Mouse (Mus musculus) liver, embryonic 13.5 days (tissue): ENCODE measurements around the gene Tns2. TPM values are rescaled to one million over a fixed set of nuclear protein-coding genes. Genes with fewer than 3 reads are reported as not detected.
"Not testable (repeated sequence)": the region's sequence is repeated elsewhere in the genome, so short reads cannot be mapped to it uniquely, and the experiment has no call there.

Experiments used
- ATAC-seq: fragments of 200-750 bp; cut with Nextera tagmentation; 2 replicates; pipeline ENCODE4 v1.8.0; 2017; ENCODE audit warnings: low read depth, mild to moderate bottlenecking, moderate number of reproducible peaks, moderate library complexity
- DNase-seq: peaks from one replicate; pipeline ENCODE4 v3.0.0; 2022
- H3K27ac ChIP-seq: fragments of 300-500 bp; sonication (generic); 2 replicates; pipeline ENCODE4 v1.5.1; 2015; ENCODE audit warnings: moderate library complexity, mild to moderate bottlenecking, inconsistent platforms
- H3K27me3 ChIP-seq: fragments of 300-500 bp; sonication (generic); 2 replicates; pipeline ENCODE4 v1.6.1; 2015; ENCODE audit warnings: mild to moderate bottlenecking, inconsistent platforms
- H3K36me3 ChIP-seq: fragments of 300-500 bp; sonication (generic); 2 replicates; pipeline ENCODE4 v1.6.1; 2015; ENCODE audit warnings: mild to moderate bottlenecking, inconsistent platforms
- H3K4me1 ChIP-seq: fragments of 300-500 bp; sonication (generic); replicated peaks from 2 replicates; pipeline ENCODE4 v1.6.1; 2015; ENCODE audit warnings: inconsistent platforms
- H3K4me2 ChIP-seq: fragments of 300-500 bp; sonication (generic); 2 replicates; pipeline ENCODE4 v1.6.1; 2015; ENCODE audit warnings: inconsistent platforms, mild to moderate bottlenecking, moderate library complexity
- H3K4me3 ChIP-seq: fragments of 300-500 bp; sonication (generic); replicated peaks from 2 replicates; pipeline ENCODE4 v1.5.1; 2015; ENCODE audit warnings: mild to moderate bottlenecking, inconsistent platforms
- H3K9ac ChIP-seq: fragments of 300-500 bp; sonication (generic); 2 replicates; pipeline ENCODE4 v1.6.1; 2015; ENCODE audit warnings: mild to moderate bottlenecking, inconsistent platforms
- H3K9me3 ChIP-seq: fragments of 300-500 bp; sonication (generic); replicated peaks from 2 replicates; pipeline ENCODE4 v1.6.1; 2016; ENCODE audit warnings: inconsistent platforms
- WGBS: fragments of 180-500 bp; shearing (Covaris S2); methylation state at CpG from one replicate; pipeline ENCODE4 v1.1.7; 2015; ENCODE audit not compliant: insufficient replicate concordance; 5-methylcytosine and 5-hydroxymethylcytosine counted together
- polyA plus RNA-seq: library from polyadenylated mRNA; unstranded; fragments of >200 nt; fragmentation: Nextera tagmentation; extraction: Ambion mirVana; gene quantifications from 2 replicates; pipeline ENCODE4 v1.2.1, GENCODE M21; 2015

Tns2 gene
- polyA plus RNA-seq, 1 experiment from 2014 or later = 5.0 TPM

- peaks cover 71% of the 10 kb centered on the region for H3K4me1 ChIP-seq
- 2% methylated on average over 11 of the region's 11 CpGs for WGBS
Measured at GRCm38 (mm10) chr15:102074876-102075585, 25.2 kb upstream of the Tns2 start.

DNA sequence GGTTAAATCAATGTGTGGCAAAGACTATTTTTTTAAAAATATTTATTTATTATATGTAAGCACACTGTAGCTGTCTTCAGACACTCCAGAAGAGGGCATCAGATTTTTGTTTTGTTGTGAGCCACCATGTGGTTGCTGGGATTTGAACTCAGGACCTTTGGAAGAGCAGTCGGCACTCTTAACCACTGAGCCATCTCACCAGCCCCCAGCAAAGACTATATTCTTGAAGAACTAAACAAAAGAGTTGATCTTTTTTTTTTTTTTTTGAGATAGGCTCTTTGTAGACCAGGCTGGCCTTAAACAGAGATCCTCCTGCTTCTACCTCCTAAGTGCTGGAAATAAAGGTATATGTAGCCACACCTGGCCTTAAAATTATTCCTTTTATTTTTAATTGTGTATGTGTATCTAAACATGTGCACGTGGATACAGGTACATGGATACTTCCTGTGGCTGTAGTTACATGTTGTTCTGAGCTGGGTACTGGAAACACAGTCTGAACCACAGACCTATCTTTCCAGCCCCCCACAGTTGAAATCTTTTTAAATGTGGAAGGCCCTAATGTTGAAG is 23.0 kb upstream of the Tns2 start:
- Histone ChIP-seq H3K36me3 (peaks cover 25% of the 10 kb centered on the region), H3K4me3 (no peak overlapping the region), H3K9me3 (no peaks in the 10 kb centered on the region), H3K4me1 (peaks cover 69% of the 10 kb centered on the region), H3K27me3 (no peaks in the 10 kb centered on the region), H3K4me2 (peak overlapping the region; percentile 51), H3K27ac (no peak overlapping the region), H3K9ac (peak overlapping the region; percentile 6; the same call in 1 of the 2 replicates)
- 53% methylated on average over 2 of the region's 2 CpGs for WGBS
- ATAC-seq (no peak), DNase-seq (no peak)

More at GRCm38 (mm10) chr15:102074876-102075585, 25.2 kb upstream of the Tns2 start:
- peak overlapping the region; percentile 90 for H3K27ac ChIP-seq
- ATAC-seq (no peak), DNase-seq (no peak)
- peak overlapping the region; percentile 96 for H3K4me3 ChIP-seq
- no peaks in the 10 kb centered on the region for H3K9me3 ChIP-seq
- peaks cover 5% of the 10 kb centered on the region for H3K36me3 ChIP-seq
- H3K27me3 ChIP-seq = no peaks in the 10 kb centered on the region
- H3K4me2 ChIP-seq = peak overlapping the region; percentile 94
- peak overlapping the region; percentile 98 for H3K9ac ChIP-seq

GRCm38 (mm10) chr15:102079221-102079620 is 21.0 kb upstream of the Tns2 start:
- Histone ChIP-seq H3K4me3 (no peak overlapping the region), H3K27me3 (no peaks in the 10 kb centered on the region), H3K27ac (no peak overlapping the region), H3K9me3 (no peaks in the 10 kb centered on the region), H3K4me1 (peaks cover 65% of the 10 kb centered on the region), H3K9ac (no peak overlapping the region), H3K36me3 (peaks cover 45% of the 10 kb centered on the region), H3K4me2 (no peak overlapping the region)
- no peak for ATAC-seq
- WGBS = 68% methylated on average over 4 of the region's 4 CpGs
- DNase-seq = no peak

- H3K4me3 ChIP-seq, H3K9me3 ChIP-seq, H3K27me3 ChIP-seq, H3K9ac ChIP-seq, H3K4me2 ChIP-seq, DNase-seq, H3K27ac ChIP-seq, ATAC-seq: not testable (repeated sequence)
- WGBS = 67% methylated on average over 8 of the region's 8 CpGs
- H3K4me1 ChIP-seq = peaks cover 59% of the 10 kb centered on the region
- H3K36me3 ChIP-seq = peaks cover 52% of the 10 kb centered on the region
Measured at GRCm38 (mm10) chr15:102079924-102080323, 20.3 kb upstream of the Tns2 start.

- no peak overlapping the region for H3K27ac ChIP-seq
- no peak overlapping the region for H3K4me3 ChIP-seq
- DNase-seq (no peak), ATAC-seq (no peak)
- H3K9me3 ChIP-seq = no peaks in the 10 kb centered on the region
- no peak overlapping the region for H3K9ac ChIP-seq
- H3K36me3 ChIP-seq = peaks cover 56% of the 10 kb centered on the region
- WGBS = 57% methylated on average over 2 of the region's 2 CpGs
- H3K4me1 ChIP-seq = peaks cover 54% of the 10 kb centered on the region
- H3K27me3 ChIP-seq = no peaks in the 10 kb centered on the region
- no peak overlapping the region for H3K4me2 ChIP-seq
Measured at GRCm38 (mm10) chr15:102080429-102080828, 19.8 kb upstream of the Tns2 start.

- Histone ChIP-seq H3K27ac (no peak overlapping the region), H3K4me3 (no peak overlapping the region), H3K9ac (no peak overlapping the region), H3K36me3 (peaks cover 72% of the 10 kb centered on the region), H3K4me1 (peaks cover 38% of the 10 kb centered on the region), H3K27me3 (no peaks in the 10 kb centered on the region), H3K9me3 (no peaks in the 10 kb centered on the region), H3K4me2 (no peak overlapping the region)
- ATAC-seq = no peak
- DNase-seq = no peak
- WGBS = 83% methylated on average over 4 of the region's 4 CpGs
Measured at GRCm38 (mm10) chr15:102082148-102082547, 18.1 kb upstream of the Tns2 start.

- no peaks in the 10 kb centered on the region for H3K27me3 ChIP-seq
- DNase-seq = no peak
- H3K4me3 ChIP-seq = no peak overlapping the region
- peaks cover 81% of the 10 kb centered on the region for H3K36me3 ChIP-seq
- H3K4me1 ChIP-seq = peaks cover 30% of the 10 kb centered on the region
- H3K4me2 ChIP-seq = no peak overlapping the region
- no peak overlapping the region for H3K27ac ChIP-seq
- WGBS = 75% methylated on average over 4 of the region's 4 CpGs
- no peaks in the 10 kb centered on the region for H3K9me3 ChIP-seq
- H3K9ac ChIP-seq = no peak overlapping the region
- ATAC-seq = no peak
Measured at GRCm38 (mm10) chr15:102083028-102083427, 17.2 kb upstream of the Tns2 start.

GRCm38 (mm10) chr15:102089914-102090585 is 10.2 kb upstream of the Tns2 start:
- Histone ChIP-seq H3K36me3 (peaks cover 99% of the 10 kb centered on the region), H3K4me1 (peaks cover 8% of the 10 kb centered on the region; the same call in 1 of the 2 replicates), H3K9me3 (no peaks in the 10 kb centered on the region), H3K4me3 (no peak overlapping the region), H3K9ac (no peak overlapping the region), H3K27me3 (no peaks in the 10 kb centered on the region), H3K4me2 (no peak overlapping the region), H3K27ac (no peak overlapping the region)
- DNase-seq (no peak), ATAC-seq (peak; percentile 45; the same call in 1 of the 2 replicates)
- WGBS = 76% methylated on average over 12 of the region's 12 CpGs

DNA sequence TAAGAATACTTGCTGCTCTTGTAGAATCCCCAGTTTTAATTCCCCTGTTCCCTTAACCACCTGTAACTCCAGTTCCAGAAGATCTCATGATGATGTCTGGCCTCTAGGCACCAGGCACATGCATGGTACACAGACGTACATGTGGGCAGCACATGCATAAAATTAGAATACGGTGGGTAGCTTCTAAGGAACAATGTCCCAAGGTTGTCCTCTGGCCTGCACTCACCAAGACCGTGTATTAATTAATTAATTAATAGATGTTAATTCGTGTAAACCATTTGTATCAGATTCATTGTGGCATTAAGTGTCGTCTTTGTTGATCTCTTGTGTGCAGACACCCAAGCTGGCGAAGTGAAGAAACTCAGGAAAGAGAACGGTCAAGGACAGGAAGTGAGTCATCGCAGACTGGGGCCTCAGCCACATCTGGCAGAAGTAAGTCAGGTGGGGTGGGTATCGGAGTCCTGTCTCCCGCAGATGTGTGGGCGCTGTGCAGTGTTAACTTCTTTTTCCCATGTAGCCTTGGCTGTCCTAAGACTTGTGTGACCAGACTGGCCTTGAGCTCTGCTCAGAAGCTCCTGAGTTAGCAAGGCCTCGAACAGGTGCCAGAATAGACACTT is 9.0 kb upstream of the Tns2 start:
- ATAC-seq = no peak
- Histone ChIP-seq H3K4me3 (no peak overlapping the region), H3K27me3 (no peaks in the 10 kb centered on the region), H3K9ac (no peak overlapping the region), H3K36me3 (peaks cover 99% of the 10 kb centered on the region), H3K9me3 (no peaks in the 10 kb centered on the region), H3K4me2 (no peak overlapping the region), H3K27ac (no peak overlapping the region), H3K4me1 (peaks cover 12% of the 10 kb centered on the region)
- 61% methylated on average over 12 of the region's 12 CpGs for WGBS
- no peak for DNase-seq

DNA sequence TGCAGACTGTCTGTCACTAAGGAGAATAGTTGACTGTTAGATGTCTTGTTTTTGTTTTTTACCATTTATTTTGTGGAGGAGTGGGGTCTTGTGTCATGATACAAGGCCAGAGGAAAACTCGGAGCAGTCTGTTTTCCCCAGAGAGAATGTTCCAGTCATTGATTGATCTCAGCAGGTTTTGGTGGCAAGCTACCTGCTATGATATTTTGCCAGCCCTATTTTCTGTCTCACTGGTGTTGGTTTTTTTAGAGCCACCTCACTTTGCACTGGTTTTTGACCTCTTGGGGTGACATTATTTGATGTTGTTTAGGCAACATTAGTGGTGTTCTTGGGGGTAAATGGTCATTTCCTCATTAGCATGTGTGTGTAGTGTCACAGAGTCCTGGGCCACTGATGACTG is 8.5 kb upstream of the Tns2 start:
- no peak overlapping the region for H3K4me2 ChIP-seq
- no peak overlapping the region for H3K27ac ChIP-seq
- no peaks in the 10 kb centered on the region for H3K9me3 ChIP-seq
- DNase-seq (no peak), ATAC-seq (no peak)
- no peak overlapping the region for H3K4me3 ChIP-seq
- WGBS = 77% methylated on average over 1 of the region's 1 CpGs
- H3K36me3 ChIP-seq = peaks cover 100% of the 10 kb centered on the region
- H3K9ac ChIP-seq = no peak overlapping the region
- peaks cover 18% of the 10 kb centered on the region for H3K4me1 ChIP-seq
- H3K27me3 ChIP-seq = no peaks in the 10 kb centered on the region

- no peak for ATAC-seq
- DNase-seq = no peak
- H3K9ac ChIP-seq = no peak overlapping the region
- H3K9me3 ChIP-seq = no peaks in the 10 kb centered on the region
- 82% methylated on average over 4 of the region's 4 CpGs for WGBS
- no peaks in the 10 kb centered on the region for H3K27me3 ChIP-seq
- peaks cover 19% of the 10 kb centered on the region for H3K4me1 ChIP-seq
- no peak overlapping the region for H3K4me2 ChIP-seq
- H3K36me3 ChIP-seq = peaks cover 98% of the 10 kb centered on the region
- no peak overlapping the region for H3K4me3 ChIP-seq
- no peak overlapping the region for H3K27ac ChIP-seq
Measured at GRCm38 (mm10) chr15:102092222-102092621, 8.0 kb upstream of the Tns2 start.
